12 mouse cellular contexts compared by ENCODE assay signal in genomic region chr5:125792643-125793042, GRCm38 (mm10).
"Had no signal": no experiment of that assay in that cellular context is flagged by ENCODE, and none has a peak within 500 bp of the region (broad histone marks: within the 10 kb centered on the region; RNA-seq: fewer than 3 reads in every experiment).

No protein-coding gene starts in this region.

- DNase-seq: kidney, adult 11 months; kidney, postnatal 14 days; layer of hippocampus, adult 9-11 months; liver, embryonic 13.5 days; lung, adult 2 months; lung, postnatal 36 days; thymus, adult 2 months; thymus, postnatal 25 days had no signal

- H3K4me1 ChIP-seq: limb, embryonic 10.5 days; liver, embryonic 13.5 days; midbrain, embryonic 13.5 days; neural tube, embryonic 12.5 days had no signal

- H3K27me3 ChIP-seq: liver, embryonic 13.5 days; midbrain, embryonic 13.5 days; neural tube, embryonic 12.5 days had no signal

- H3K36me3 ChIP-seq: limb, embryonic 10.5 days; liver, embryonic 13.5 days had no signal

- H3K4me3 ChIP-seq: limb, embryonic 10.5 days; liver, embryonic 13.5 days; midbrain, embryonic 13.5 days; neural tube, embryonic 12.5 days had no signal

- H3K27ac ChIP-seq: limb, embryonic 10.5 days; liver, embryonic 13.5 days; midbrain, embryonic 13.5 days; neural tube, embryonic 12.5 days; stomach, postnatal 0 days had no signal
